ENCODE assay signal across 19 mouse cellular contexts in the genomic region with DNA sequence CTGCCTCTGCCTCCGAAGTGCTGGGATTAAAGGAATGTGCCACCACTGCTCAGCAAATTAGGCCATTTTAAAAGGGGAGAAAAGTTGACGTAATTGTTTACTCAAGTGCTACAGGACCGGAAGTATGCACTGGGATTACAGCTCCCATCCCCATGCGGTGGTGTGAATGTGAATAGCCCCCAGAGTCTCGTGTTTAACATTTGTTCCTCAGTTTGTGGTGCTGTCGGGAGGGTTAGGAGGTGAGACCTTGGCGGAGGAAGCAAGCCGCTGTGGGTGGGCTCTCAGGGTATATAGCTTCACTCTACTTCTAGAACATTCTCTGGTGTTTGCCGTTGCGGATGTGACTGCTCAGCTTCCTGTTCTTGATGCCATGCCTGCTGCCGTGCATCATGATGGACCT. TPM values are rescaled to one million over a fixed set of nuclear protein-coding genes. Genes with fewer than 3 reads are reported as not detected.
DNase-seq lines count a peak whose midpoint lies in the region; TF ChIP-seq lines count a peak whose summit lies in the region.
"Had no signal": no experiment of that assay in that cellular context is flagged by ENCODE, and none has a peak within 500 bp of the region (broad histone marks: within the 10 kb centered on the region; RNA-seq: fewer than 3 reads in every experiment).

No protein-coding gene starts in this region.

- H3K9me3 ChIP-seq in ES-E14 (ENCODE audit: control insufficient read depth, insufficient read depth, low read depth, low read length), result no peaks in the 10 kb centered on the region
- H3K9me3 ChIP-seq: embryonic facial prominence, embryonic 15.5 days; forebrain, embryonic 15.5 days; heart, embryonic 12.5 days; hindbrain, embryonic 15.5 days had no signal

- peak; percentile 74 for DNase-seq in heart, adult 11 months
- DNase-seq in heart, adult 8-10 months (ENCODE audit: low spot score), result no peak
- peak; percentile 19 for DNase-seq in lung, postnatal 10 days
- DNase-seq in lung, adult 2 months, result no peak
- no peak for DNase-seq in ES-E14 (ENCODE audit: low read depth, low spot score)
- DNase-seq in yolk sac, embryonic 10.5 days (ENCODE audit: low spot score), result peak; percentile 49
- no peak for DNase-seq in natural killer cell, adult 2 months (ENCODE audit: low spot score in 2 of 2)
- DNase-seq: adrenal gland, postnatal 25 days; cerebellum, adult 18-20 months; cerebellum, adult 9-11 months; cerebellum, postnatal 36 days; gastrocnemius, postnatal 36 days; heart, adult 18-20 months; heart, postnatal 36 days had no signal

- H3K9ac ChIP-seq in ES-E14 (ENCODE audit: insufficient read depth, low read depth, low read length, poor library complexity, severe bottlenecking), result no peak overlapping the region
- H3K9ac ChIP-seq: embryonic facial prominence, embryonic 15.5 days; forebrain, embryonic 15.5 days; heart, embryonic 12.5 days; hindbrain, embryonic 15.5 days had no signal

- H3K36me3 ChIP-seq in ES-E14 (ENCODE audit: control insufficient read depth, insufficient read depth, low read length, poor library complexity, severe bottlenecking), result no peaks in the 10 kb centered on the region
- H3K36me3 ChIP-seq: embryonic facial prominence, embryonic 15.5 days; forebrain, embryonic 15.5 days; heart, embryonic 12.5 days; hindbrain, embryonic 15.5 days had no signal

- H3K4me1 ChIP-seq in lung, adult 2 months (ENCODE audit: control insufficient read depth, insufficient read depth, low read length), result peaks cover 3% of the 10 kb centered on the region; the same call in 1 of the 2 replicates
- peaks cover 3 to 8% of the 10 kb centered on the region in 2 experiments; a peak in 2 of 4 replicates for H3K4me1 ChIP-seq in ES-E14 (ENCODE audit: control insufficient read depth in 2 of 2, insufficient read depth in 2 of 2, low read length in 2 of 2, poor library complexity in 1 of 2)
- H3K4me1 ChIP-seq: embryonic facial prominence, embryonic 15.5 days; forebrain, embryonic 15.5 days had no signal

- 50% methylated on average over 11 of the region's 11 CpGs for WGBS in lung, adult 2 months

- no peak overlapping the region for H3K4me3 ChIP-seq in lung, adult 2 months (replicated peaks; ENCODE audit: extremely low read depth, low read depth, low read length)
- no peak overlapping the region for H3K4me3 ChIP-seq in ES-E14 (ENCODE audit: insufficient read depth in 1 of 2, low read depth in 1 of 2, low read length in 2 of 2, poor library complexity in 1 of 2, severe bottlenecking in 1 of 2)
- H3K4me3 ChIP-seq: embryonic facial prominence, embryonic 15.5 days; erythroblast, embryonic 14.5 days; forebrain, embryonic 15.5 days; heart, embryonic 12.5 days; hindbrain, embryonic 15.5 days had no signal

- in situ Hi-C loops in ES-E14 (cut with MboI; ENCODE audit: low sequenced_read_pairs in 2 of 2, unreplicated experiment in 2 of 2), result no loop called here

- no peak for TF ChIP-seq CTCF in lung, adult 2 months (IDR thresholded peaks at IDR 0.05; ENCODE audit: insufficient read depth, low read length)

- no peak for TF ChIP-seq POLR2A in lung, adult 2 months (IDR thresholded peaks at IDR 0.05; ENCODE audit: borderline replicate concordance, extremely low read depth, low read depth, low read length)

- no peak overlapping the region for H3K27ac ChIP-seq in ES-E14 (ENCODE audit: insufficient read depth, low read depth, low read length, poor library complexity, severe bottlenecking)
- H3K27ac ChIP-seq: embryonic facial prominence, embryonic 15.5 days; forebrain, embryonic 15.5 days; hindbrain, embryonic 15.5 days had no signal

TF ChIP-seq in ES-E14, 5 proteins besides CTCF, POLR2A, EP300 and RAD21:
- TF ChIP-seq CHD2 (IDR thresholded peaks at IDR 0.05; ENCODE audit: low read depth, low read length), result no peak
- TF ChIP-seq HCFC1 (IDR thresholded peaks at IDR 0.05; ENCODE audit: borderline replicate concordance, insufficient read depth, low read length), result peak; percentile 57; the same call in 1 of the 2 replicates

RNA-seq across cellular contexts. Expression of gene Otud4, which starts 17.1 kb away (rescaled TPM):
- 10 to 100 TPM; 44.8 to 53.7 (median 46.0) TPM for total RNA-seq in heart, adult 8-10 months (2022)
- 23.1 and 28.0 TPM in 2 replicates for polyA plus RNA-seq in lung, adult 2 months (2012; rRNA removed)
- 58.9 and 74.2 TPM in 2 replicates for total RNA-seq in ES-E14 (2012; rRNA removed)

Comparison
In these comparisons a context has a peak if more than half of its experiments do, and no peak if none do; other contexts are left out.
1. DNase-seq: peak in heart, adult 11 months (single experiment), lung, postnatal 10 days (single experiment) and yolk sac, embryonic 10.5 days (single experiment); none in heart, adult 8-10 months (single experiment), lung, adult 2 months (single experiment), ES-E14 (single experiment) and natural killer cell, adult 2 months (0 of 2).